Mouse (Mus musculus) lung, postnatal 14 days (tissue): ENCODE measurements around the gene Tcirg1.

Experiments
- DNase-seq: peaks from one replicate; pipeline ENCODE4 v3.0.0; 2021

Gene Tcirg1

GRCm38 (mm10) chr19:3926685-3927084, 19.8 kb upstream of the Tcirg1 start:
- DNase-seq = no peak

DNA sequence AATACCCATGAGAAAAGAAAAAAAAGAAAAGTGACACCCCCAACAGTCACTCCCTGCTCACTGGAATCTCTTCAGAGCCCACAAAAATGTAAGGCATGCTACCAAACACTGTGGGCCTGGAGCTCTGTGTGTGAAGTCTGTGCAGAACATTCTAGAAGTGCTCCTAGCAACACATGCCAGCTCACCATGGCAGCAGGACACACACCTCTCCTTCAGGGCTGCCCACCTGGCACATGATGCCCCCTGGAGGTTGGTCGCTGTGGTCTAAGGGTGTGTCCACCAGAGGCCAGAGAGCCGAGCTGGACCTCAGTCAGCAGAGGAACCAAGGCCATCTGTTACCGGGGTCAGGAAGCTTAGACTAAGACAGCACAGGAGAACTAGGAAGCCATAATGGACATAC, 19.3 kb upstream of the Tcirg1 start:
- DNase-seq = peak; percentile 69

- DNase-seq = no peak
Observed at GRCm38 (mm10) chr19:3925859-3926258, 18.9 kb upstream of the Tcirg1 start.

DNA sequence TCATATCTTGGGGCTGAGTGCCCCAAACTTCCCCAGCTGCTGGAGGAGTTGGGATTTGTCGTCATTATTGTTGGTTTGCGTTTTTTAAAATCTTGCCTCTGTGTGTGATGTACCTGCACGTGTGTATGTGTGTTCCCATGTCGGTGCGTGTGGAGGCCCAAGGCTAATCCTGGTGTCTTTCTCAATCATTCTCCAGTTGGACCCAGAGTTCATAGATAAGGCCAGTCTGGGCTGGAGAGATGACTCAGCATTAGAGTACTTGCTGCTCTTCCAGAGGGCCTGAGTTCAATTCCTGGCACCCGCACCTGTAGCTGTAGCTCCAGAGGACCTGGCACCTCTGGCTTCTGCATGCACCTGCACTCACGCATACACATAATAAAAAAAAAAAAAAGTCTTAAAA, 17.9 kb upstream of the Tcirg1 start:
- no peak for DNase-seq

DNA sequence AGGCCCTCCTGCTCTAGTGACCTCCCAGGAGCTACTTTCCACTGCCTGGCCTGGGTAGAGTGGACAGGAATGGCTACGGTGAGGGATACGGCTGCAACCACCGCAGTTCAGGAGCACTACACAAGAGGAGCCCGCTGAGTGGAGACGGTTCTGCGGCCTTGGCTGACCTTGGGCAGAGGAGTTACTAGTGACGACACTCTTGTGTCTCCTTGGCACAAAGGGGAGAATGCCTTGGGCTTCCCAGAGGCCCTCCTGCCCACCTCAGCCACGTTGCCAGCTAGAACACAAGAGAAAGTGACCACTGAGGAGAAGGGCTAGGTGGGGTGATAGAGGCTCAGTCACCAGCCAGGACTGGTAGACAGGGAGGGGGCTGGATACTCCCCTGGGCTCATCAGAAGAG, 17.3 kb upstream of the Tcirg1 start:
- DNase-seq = no peak

- DNase-seq = peak; percentile 39
Observed at GRCm38 (mm10) chr19:3923586-3923985, 16.7 kb upstream of the Tcirg1 start.

DNA sequence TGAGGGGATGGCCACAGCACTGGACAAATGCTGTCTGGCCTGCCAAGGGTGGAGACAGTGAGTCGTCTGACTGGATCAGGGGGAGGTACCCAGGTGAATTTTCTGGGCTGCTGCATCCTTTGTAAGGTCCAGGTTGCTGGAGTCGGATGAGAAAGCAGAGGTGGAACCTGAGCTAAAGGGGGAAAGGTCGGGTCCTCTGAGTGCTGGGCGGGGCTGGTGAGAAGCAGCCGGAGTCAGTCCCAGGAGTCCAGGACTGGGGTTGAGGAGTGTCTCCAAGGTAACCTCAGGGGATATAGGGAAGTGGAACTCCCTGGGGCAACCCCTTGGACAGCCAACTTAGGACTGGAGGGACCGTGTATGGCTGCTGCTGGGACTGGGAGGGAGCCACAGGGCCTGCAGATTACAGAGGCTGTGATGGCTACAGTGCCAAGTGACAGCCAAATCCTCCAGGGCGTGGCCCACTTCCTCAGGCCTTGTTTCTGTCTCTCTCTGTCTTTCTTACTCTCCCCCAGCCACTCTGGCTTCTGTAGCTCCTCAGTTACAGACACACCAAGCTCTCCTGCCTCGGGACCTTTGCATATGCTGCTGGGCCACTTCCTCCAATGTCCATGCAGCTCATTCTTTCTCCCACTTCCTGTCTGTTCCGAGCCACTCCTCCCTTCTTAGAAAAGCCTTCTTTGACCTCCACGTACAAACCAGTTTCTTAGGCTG, 15.9 kb upstream of the Tcirg1 start:
- DNase-seq = no peak

DNA sequence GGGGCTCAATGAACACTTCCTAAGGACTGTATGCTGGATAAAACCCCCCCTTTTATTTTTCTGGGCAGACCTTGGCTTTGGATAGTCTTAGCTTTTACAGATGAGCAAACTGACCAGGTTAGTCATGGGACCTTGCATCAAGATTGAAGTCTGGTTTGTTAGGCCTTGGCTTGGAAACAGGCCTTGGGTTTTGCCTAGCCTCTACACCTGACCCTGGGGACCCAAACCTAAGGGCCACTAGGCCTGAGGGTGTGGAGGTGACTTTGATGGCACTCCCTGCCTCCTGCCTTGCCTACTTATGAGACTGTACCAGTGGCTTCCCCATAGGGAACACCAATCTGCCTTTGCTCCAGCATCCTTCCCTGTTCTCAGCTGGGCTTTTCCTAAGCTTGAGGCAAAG, 13.0 kb upstream of the Tcirg1 start:
- DNase-seq = no peak

DNA sequence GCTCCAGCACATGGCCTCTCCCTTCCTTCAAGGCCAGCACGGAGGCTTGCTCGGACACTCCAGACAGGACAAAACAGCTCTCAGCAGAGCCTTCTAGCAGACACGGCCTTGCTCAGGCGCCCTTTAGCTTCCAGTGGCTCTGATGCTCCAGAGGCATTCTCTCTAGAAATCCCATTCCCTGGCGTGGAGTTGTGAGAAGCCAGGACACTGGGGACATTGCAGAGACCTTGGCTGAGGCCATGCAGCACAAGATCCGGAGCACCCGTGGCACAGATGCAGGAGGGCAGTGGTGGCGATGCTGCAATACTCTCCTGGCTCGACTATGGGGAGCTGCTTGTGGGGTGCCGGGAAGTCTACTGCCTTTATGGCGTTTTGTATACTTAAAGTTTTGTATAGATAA, 9.8 kb upstream of the Tcirg1 start:
- no peak for DNase-seq

DNA sequence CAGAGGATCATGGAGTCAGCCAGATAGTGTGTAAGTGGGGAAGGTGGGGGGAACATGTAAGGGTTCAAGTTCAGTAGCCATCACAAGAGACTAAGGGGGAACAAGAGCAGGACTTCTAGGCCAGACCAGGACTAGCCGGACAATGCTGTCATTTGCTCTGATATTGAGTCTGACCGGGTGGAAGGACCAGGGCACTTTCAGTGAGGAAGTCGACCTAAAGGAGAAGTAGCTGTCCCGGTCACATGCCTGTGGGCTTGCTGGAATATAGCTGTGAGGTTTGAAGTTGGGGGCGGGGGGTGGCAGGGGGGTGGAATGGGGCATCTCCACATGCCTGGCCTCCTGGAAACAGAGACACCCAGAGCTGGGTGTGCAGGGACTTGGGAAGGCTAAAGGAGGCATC, 7.6 kb upstream of the Tcirg1 start:
- DNase-seq = no peak

DNA sequence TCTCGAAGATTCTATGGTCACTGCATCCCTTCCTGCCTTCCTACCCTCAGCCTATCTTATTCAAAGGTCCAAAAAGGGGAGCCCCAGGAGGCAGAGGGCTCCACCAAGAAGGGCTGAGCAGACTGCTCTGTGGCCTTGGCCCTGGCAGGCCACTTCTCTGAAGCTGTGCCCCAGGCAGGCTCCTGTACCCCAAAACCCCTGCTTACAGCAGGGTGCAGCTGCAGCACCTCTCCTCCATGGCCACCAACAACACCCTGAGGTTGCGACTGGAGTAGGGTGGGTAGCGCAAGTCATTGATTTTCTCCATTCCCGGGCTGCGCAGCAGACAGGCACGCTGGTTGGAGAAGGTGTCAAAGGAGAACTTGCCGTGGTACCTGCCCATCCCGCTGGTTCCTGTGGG, 6.8 kb upstream of the Tcirg1 start:
- no peak for DNase-seq

- peak; percentile 88 for DNase-seq
Observed at GRCm38 (mm10) chr19:3912337-3913204, 5.6 kb upstream of the Tcirg1 start, which contains the start of gene Ndufs8. Gene Ndufs8 (minus strand): TSS chr19:3912774.

GRCm38 (mm10) chr19:3910206-3910605, 3.3 kb upstream of the Tcirg1 start:
- no peak for DNase-seq

GRCm38 (mm10) chr19:3907876-3908660, 1.1 kb upstream of the Tcirg1 start:
- DNase-seq = no peak

GRCm38 (mm10) chr19:3906326-3906725, 607 bp downstream of the Tcirg1 start:
- DNase-seq = no peak

GRCm38 (mm10) chr19:3905261-3905969, 1.5 kb downstream of the Tcirg1 start:
- peak; percentile 61 for DNase-seq

DNA sequence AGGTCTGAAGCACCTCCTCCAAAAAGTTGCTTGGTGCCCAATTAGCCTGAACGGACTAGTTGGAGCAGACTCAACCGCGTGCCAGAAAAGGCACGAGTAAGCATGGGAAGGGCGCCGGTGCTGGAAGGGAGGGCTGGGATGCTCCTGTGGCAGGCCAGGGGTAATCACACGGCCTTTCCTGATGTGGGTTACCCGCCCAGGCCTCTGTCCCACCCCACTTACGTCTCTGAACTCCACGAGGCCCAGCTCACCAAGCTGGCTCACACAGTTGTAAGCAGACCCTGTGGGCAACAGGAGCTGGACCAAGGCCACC, 2.6 kb downstream of the Tcirg1 start:
- no peak for DNase-seq

- no peak for DNase-seq
Observed at GRCm38 (mm10) chr19:3903648-3904362, 3.1 kb downstream of the Tcirg1 start.

- DNase-seq = no peak
Observed at GRCm38 (mm10) chr19:3902966-3903365, 4.0 kb downstream of the Tcirg1 start.

DNA sequence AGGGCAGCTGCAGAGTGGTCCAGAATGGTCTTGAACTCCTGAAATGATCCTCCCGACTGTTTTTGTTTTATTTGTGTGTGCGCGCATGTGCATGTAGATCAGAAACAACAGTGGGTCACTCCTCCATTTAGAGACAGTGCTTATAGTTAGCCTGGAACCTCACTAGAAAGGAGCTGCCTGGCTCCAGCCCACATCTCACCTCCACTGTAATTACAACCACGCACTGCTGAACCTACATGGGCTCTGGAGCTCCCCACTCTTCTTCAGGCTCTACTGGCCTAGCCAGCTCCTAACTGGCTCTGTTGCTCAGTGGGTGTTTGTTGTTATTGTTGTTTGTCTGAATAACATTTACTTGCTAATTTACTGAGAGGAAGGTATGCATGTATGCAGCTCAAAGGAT, 7.3 kb downstream of the Tcirg1 start:
- DNase-seq = no peak

DNA sequence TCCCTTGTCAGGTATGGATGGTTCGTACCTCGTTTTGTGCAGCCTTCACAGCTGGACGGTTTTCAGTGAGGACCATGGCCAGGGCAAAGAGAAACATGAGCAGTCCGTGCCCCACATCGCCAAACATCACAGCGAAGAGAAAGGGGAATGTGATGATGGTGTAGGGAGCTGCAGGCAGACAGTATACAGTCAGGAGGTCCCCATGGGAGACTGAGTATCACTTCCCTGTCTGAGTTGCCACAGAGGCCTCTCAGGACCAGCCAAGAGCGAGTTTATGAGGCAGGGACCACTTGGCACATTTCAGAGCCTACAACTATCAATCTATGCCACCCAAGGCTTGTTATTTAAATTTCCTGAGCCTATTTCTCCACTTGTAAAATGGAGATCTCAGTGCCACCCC, 8.0 kb downstream of the Tcirg1 start:
- no peak for DNase-seq

- DNase-seq = no peak
Observed at GRCm38 (mm10) chr19:3897557-3897956, 9.4 kb downstream of the Tcirg1 start.
